Mouse (Mus musculus) v-Abl transformed pro-B cells (cell line): Measurements from ENCODE around the gene Foxp4.

Experiments
- in situ Hi-C, 2 experiments: fragments of 400-800 bp; cut with MboI; formaldehyde crosslinking; loops; one replicate each; pipeline ENCODE4 v1.15.1; 2025; ENCODE audit not compliant: unreplicated experiment in 2 of 2

The Foxp4 gene

DNA sequence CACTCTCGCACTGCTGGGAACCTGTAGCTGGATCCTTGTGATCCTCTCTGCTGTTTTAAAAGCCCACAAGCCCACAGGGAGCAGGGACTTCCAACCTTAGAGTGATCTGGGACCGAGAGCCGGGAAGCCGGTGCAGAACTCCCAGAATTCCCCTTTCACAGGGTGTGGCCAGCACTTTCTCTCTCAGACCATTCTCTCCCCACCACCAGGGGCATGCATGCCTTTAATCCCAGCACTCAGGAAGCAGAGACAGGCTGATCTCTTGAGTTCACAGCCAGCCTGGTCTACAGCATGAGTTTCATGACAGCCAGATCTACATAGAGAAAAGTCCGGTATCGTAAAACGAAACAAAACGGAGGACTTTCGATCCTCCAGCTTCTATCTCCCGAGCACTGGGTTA is 54.6 kb downstream of the Foxp4 start:
- in situ Hi-C loops, result loop anchor here (5.0 to 10.0 kb wide), 6 partner anchors 52 to 227 kb away; partner anchors contain the start of gene Foxp4 (in 1 of the 2)

DNA sequence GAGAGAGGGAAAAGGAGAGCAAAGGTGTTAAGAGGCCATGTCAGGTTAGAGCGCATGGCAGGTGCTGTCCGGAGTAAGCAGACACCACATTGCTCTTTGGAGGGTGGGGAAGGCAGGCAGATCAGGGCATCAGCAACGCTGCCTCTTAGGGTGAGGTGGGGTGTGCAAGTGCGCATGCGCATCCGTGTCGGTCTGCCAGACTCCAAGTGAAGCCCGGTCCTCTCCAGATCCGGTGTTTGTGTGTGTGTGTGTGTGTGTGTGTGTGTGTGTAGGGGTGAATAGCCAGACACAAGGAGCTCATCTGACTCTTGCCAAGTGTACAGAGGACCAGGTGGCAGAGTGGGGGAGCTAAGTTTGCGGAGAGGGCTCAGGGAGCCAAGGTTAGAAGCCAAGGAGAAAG is 58.4 kb downstream of the Foxp4 start:
- in situ Hi-C loops, result loop anchor here (5.0 to 10.0 kb wide), 3 partner anchors 71 to 121 kb away; no protein-coding TSS in a partner anchor

DNA sequence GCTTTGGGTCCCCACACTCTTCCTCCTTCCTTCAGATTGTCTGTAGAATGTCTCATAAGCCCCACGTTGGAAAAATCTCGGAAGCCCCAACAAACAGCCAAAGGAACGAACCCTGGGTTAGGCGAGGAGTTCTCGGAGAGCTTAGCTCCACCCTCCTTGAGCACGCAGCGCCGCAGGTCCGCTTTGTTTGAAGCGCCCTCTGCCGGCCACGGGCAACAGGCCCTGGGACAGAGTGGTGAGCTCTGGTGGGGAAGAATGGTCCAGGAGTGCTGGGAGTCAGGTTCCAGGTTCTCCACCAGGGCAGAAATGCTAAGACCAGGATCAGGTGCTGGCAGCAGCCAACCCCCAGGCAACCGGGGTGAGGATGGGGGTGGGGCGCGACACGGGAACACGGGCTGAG is 59.9 kb downstream of the Foxp4 start:
- in situ Hi-C loops, result loop anchor here (5.0 to 10.0 kb wide), 3 partner anchors 67 to 120 kb away; no protein-coding TSS in a partner anchor

DNA sequence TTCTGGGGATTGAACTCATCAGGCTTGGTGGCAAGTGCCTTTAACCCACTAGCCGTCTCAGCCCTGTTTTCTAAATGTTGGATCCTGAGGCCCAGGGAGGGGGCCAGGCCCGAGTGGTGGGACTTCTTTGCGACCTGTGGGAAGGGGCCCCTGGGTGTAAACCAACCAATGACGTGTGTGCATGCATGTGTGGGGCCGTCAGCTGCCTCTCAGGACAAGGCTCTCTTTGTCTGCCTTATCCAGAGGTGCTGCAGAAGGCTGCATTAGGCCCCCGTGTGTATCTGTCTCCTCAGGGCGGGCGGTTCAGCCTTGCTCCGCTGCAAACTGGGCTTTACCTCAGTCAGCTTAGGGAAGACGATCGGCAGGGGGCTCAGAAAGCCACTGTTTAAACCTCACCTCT is 61.0 kb downstream of the Foxp4 start:
- in situ Hi-C loops, result loop anchor here (5.0 to 10.0 kb wide), 3 partner anchors 66 to 119 kb away; no protein-coding TSS in a partner anchor

DNA sequence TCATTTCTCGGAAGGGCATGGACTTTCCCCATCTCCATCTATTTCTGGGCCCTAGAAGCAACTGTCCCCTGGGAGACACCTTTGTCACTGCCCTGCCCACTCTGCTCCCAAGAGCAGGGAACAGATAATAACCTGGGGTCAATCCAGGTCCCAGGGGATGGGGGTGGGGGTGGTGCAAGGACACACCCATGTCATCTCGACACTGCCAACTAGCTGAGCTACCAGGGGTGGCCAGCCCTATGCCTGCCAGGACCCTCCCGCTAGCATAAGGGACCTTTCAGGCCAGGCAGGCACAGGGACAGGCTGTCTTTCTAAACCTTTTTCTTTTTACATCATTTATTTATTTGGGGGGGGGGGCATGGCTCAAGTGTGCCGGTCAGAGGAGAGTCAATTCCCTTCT is 61.4 kb downstream of the Foxp4 start:
- in situ Hi-C loops, result loop anchor here (5.0 to 10.0 kb wide), 3 partner anchors 66 to 118 kb away; no protein-coding TSS in a partner anchor

DNA sequence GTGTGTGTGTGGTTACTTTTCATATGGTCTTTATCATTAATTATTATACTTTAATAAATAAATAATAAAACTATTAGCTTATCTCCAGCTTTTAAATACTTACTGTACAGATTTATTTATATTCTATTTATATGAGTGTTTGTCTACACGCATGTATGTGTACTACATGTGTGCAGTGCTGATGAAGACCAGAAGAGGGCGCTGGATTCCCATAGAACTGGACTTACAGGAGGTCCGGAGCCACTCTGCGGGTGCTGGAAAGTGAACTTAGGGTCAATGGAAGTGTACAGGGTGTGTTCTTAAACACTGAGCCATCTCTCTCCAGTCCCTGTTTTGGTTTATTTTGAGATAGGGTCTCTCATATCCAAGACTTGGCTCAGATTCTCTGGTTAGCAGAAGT is 68.9 kb downstream of the Foxp4 start:
- in situ Hi-C loops, result loop anchor here in 1 of 2 experiments (10.0 kb wide), 1 partner anchor 371 kb away; no protein-coding TSS in a partner anchor

DNA sequence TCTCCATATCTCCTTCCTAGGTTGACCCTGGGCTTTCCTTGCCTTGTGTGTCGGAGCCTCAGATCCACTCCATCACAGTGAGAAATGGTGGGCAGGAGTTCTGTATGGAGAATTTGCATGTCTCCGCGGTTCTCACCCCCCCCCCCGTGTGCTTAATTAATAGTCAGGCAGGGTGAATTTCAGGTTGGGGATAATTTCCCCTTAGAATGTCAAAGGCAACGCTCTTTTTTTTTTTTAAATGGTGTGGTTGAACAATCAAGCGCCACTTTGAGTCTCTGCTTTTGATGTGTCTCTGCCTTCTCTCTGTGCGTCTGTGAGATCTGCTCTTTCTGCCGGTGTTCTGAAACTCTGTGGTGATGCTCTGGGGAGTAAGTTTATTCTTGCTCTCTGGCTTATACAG is 69.5 kb downstream of the Foxp4 start:
- in situ Hi-C loops, result loop anchor here in 1 of 2 experiments (10.0 kb wide), 1 partner anchor 370 kb away; no protein-coding TSS in a partner anchor

DNA sequence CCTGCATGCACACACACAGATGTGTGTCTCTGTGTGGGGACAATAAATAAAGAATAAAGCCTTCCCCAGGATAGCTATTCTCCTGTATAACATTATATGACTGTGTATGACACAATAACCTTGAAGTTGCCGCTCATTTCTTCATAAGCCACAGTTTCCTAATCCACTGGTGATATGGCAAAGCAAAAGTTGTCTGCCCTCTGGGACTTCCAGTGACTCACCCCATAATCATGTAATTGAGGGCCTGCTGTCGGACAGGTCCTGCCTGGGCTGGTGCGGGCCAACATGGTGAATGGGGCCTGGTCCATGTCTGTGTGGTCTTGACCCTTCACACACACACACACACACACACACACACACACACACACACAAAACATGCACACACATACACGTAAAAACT is 70.7 kb downstream of the Foxp4 start:
- in situ Hi-C loops, result loop anchor here in 1 of 2 experiments (10.0 kb wide), 1 partner anchor 369 kb away; no protein-coding TSS in a partner anchor

DNA sequence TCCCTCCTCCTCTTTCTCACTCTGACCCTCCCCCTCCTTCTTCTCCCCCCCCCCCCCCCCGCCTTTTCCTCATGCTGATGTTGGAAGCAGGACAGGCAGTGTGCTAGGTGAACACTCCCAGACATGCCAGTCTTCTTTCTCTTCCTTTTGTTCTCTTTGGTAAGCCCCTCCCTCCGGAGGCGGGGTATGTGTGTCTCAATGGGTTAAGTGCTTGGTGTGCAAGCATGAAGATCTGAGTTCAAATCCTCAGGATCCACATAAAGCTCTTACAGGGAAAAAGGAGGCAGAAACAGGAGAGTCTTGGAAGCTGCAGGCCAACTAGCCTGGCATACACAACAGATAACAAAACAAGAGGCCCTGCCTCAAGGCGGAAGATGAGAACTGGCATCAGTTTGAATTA is 71.1 kb downstream of the Foxp4 start:
- in situ Hi-C loops, result loop anchor here in 1 of 2 experiments (10.0 kb wide), 1 partner anchor 369 kb away; no protein-coding TSS in a partner anchor

DNA sequence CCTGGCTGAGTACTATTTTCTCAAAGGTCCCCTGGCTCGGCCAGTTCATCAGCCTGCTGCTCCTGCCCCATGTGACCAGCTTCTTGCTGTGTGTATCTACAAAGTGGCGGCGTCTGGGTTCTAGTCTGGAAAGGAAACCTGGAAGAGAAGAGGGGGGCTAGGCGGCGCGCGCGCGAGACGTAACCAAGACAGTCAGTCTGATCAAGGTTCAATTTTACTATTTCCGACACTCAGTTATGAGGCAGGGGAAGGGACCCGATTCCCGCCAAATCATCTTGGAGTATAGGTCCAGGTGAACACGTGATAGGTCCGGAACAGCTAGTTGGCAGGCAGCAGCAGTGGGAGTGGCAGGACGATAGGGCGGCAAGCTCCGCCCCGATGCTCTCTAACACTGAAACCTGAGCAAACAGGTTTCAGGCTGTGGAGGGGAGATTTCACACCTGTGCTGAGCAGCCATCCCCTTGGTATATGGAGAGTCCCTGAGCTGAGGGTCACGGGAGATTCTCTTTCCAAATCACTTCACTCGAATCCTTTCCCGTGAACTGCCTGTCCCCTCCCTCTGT is 72.6 kb downstream of the Foxp4 start:
- in situ Hi-C loops, result loop anchor here in 1 of 2 experiments (10.0 kb wide), 1 partner anchor 367 kb away; no protein-coding TSS in a partner anchor

DNA sequence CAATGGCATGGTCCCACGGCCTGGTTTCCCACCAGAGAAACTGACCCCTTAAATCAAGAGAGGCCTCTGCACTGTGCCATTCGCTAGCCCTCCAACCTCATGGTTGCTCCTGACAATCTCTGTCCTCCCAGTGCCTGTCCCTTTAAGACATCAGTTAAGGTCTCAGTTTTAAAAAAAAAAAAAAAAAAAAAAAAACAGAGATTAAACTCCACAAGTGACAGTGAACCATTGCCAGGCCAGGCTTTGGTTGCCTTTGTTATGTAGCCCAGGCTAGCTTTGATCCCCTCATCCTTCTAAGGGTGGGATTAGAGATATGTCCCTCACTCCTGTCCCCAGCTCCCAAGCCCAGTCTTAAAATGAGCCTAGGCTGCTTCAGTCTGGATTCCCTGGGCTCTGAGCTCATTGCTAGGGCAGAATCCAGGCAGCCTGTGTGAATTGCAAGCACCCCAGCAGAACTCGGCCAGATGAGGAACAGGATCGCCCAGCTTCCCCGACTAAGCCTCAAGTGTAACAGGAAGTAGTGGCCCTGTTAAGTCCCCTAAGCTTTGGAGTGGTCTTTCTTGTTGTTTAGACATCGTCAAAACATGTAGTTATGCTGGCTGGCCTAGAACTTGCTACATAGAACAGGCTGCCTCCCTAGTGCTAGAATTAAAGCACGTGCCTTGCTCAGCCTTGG is 73.7 kb downstream of the Foxp4 start:
- in situ Hi-C loops, result loop anchor here in 1 of 2 experiments (10.0 kb wide), 1 partner anchor 366 kb away; no protein-coding TSS in a partner anchor

DNA sequence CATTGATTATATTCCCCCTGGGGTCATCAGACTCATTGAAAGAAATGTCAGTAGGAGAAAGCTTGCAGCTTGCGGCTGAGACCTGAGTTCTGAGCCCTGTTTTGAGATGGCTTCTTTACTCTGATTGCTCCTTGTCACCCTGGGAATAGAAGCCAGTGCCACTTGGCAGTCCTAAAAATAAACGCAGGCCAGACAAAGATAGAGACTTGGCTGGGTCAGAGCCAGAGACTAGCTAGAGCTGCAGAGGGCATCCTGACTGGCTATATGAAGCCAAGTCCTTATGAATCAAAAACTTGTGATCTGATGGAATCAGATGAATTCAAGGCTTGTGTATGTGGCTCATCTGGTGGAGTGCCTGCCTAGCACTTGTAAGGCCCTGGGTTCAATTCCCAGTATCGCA is 74.4 kb downstream of the Foxp4 start:
- in situ Hi-C loops, result loop anchor here in 1 of 2 experiments (10.0 kb wide), 1 partner anchor 365 kb away; no protein-coding TSS in a partner anchor

DNA sequence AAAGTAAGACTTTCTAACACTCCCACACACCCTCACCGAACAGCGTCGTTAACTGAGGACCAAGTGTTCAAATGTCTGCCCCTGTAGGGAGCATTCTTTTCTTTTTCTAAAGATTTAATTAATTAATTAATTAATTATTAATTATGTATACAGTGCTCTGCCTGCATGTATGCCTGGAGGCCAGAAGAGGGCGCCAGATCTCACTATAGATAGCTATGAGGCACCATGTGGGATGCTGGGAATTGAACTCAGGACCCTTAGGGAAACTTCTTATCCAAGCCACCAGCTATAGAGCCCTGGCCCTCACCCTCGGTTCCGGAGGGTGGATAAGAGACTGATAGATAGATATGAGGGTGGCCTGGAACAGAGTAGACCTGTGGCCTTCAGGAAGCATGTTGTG is 76.5 kb downstream of the Foxp4 start:
- in situ Hi-C loops, result loop anchor here in 1 of 2 experiments (25.0 kb wide), 1 partner anchor 1264 kb away; no protein-coding TSS in a partner anchor

DNA sequence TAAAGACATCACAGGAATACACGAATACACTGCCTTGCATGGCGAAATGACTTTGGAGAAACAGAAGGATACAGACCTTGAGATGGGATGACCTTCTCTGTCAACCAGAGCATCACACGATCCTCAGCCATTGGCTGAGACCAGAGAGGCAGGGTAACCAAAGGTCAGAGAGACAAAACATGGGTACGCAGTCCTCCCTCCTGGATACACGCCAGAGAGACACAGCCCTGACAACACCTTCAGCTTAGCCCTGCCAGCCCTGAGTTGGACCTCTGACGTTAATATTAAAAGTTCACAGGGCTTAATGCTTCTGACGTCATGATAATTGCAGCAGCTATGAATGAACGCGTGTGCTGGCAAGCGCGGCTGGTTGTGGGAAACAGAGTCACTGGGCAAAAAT is 78.8 kb downstream of the Foxp4 start:
- in situ Hi-C loops, result loop anchor here in 1 of 2 experiments (25.0 kb wide), 1 partner anchor 1267 kb away; no protein-coding TSS in a partner anchor

DNA sequence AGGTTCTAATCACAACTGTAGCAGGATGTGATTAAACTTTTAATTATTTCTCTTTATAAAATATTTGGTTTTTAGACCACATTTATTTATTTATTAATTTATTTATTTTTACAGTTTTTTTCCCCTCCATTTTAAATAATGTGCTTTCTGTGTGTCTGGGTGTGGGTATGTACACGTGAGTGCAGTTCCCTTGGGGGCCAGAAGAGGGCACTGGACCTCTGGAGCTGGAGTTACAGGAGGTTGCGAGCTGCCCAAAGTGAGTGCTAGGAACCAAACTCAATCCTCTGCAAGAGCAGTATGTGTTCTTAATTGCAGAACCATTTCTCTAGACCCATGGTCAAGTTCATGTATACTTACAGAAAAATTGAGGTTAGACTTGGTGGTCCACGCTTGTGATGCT is 81.0 kb downstream of the Foxp4 start:
- in situ Hi-C loops, result loop anchor here in 1 of 2 experiments (25.0 kb wide), 1 partner anchor 1269 kb away; no protein-coding TSS in a partner anchor

DNA sequence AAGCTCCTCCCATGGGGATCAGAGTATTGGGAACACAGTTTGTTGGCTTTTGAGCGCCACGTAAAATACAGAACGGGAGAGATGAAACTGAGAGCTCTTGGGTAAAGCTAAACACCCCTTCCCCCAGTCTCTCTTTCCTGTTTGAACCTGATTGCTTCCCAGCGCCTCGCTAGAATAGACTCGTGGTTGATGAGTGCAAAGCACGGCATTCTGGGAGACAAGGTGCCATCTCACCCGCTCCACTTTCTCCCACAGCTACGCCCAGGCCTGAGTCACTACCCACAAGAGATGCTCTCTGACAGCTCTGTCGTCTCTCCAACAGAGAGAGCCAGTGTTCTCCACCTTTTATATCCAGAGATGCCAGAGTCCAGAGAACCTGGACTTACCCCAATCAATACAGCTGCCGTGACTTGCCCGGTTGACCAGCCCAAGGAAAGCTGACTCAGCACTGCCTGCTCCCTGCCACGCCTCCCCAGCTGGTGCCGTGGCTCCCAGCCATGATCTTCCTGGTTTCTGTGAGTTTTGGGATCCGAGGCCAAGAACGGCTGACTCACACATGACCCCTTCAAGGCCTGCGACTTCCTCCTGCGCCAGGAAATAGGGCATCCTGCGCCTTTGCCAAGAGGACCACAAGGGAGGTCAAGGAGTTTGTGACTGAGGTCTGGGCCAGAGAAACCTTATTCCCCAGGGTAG is 82.4 kb downstream of the Foxp4 start:
- in situ Hi-C loops, result loop anchor here in 1 of 2 experiments (25.0 kb wide), 1 partner anchor 1270 kb away; no protein-coding TSS in a partner anchor

DNA sequence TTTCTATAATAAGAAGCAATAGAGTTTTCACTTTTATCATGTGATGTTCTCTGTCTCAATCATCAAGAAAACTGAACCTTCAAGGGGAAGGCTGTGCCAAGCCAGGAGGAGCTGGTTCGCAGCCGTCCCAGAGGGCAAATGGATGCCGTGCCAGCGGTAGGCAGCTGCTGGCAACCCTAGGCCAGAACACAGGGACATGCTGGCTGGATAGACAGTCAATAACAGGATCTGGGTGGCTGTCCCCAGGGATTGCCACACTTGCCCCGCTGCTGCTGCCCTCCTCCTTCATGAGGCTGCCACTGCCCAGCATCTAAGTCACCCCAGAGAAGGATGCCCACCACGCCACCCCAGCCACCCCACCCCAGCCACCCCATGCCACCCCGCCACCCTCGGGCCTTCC is 82.9 kb downstream of the Foxp4 start:
- in situ Hi-C loops, result loop anchor here in 1 of 2 experiments (25.0 kb wide), 1 partner anchor 1271 kb away; no protein-coding TSS in a partner anchor

DNA sequence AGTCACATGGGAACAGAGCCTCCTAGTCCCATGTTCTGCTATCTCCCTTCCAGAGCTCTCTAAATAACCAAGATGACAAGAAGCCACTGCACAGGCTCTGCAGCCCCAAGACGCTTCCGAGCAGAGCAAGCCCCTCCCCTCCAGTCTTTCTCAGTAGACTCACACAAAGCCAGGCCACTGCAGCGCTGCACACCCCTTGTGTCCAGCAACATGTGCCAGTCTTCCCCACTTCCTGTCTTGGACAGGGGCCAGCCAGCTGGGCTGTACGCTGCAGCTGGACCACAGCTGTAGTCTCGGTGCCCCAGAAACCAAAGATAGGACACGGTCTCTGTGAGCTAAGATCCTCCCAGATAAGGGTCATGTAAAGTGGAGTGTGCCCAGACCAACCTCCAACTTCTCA is 86.6 kb downstream of the Foxp4 start:
- in situ Hi-C loops, result loop anchor here in 1 of 2 experiments (25.0 kb wide), 1 partner anchor 1274 kb away; no protein-coding TSS in a partner anchor

DNA sequence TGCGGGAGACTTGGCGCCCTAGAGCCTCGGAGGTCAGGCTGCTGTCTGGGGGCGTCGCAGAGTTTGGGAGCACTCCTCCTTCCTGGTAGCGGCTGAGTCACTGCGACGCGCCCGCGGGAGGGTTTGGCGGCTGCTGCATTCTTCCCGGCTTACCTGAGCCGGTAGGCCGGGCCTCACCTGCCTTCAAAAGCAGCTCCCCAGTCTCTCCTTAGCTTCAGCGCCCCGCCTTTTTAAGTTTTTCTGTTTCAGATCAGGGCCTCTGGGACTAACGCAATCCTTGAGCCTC is 90.0 kb downstream of the Foxp4 start, which contains the start of gene Mdfi:
Mdfi (minus strand) TSS at position 210 of the 286 bp plus-strand sequence.
- in situ Hi-C loops, result loop anchor here in 1 of 2 experiments (25.0 kb wide), 1 partner anchor 1278 kb away; no protein-coding TSS in a partner anchor
